Mouse (Mus musculus) thymus, postnatal 36 days (tissue): ENCODE measurements around the gene Sesn2.
"Not testable (repeated sequence)": the region's sequence is repeated elsewhere in the genome, so short reads cannot be mapped to it uniquely, and the experiment has no call there.

ENCODE experiments used
- DNase-seq, 2 experiments: peaks; one replicate each; pipeline ENCODE4 v3.0.0; 2022; ENCODE audit warnings: mixed read lengths in 2 of 2

The Sesn2 gene

GRCm38 (mm10) chr4:132510352-132510798 is at the start of gene Sesn2:
TSS of gene Sesn2 (minus strand) at chr4:132510501.
- peak; percentile 97 to 98 for DNase-seq

- not testable (repeated sequence) for DNase-seq
Measured at GRCm38 (mm10) chr4:132555550-132555949, 45.2 kb upstream of the Sesn2 start.

GRCm38 (mm10) chr4:132554653-132555052 is 44.4 kb upstream of the Sesn2 start:
- DNase-seq: no peak

GRCm38 (mm10) chr4:132554221-132554620 is 43.9 kb upstream of the Sesn2 start:
- no peak for DNase-seq

GRCm38 (mm10) chr4:132545851-132546250 is 35.5 kb upstream of the Sesn2 start:
- DNase-seq: peak; percentile 24 to 45

GRCm38 (mm10) chr4:132542724-132543123 is 32.4 kb upstream of the Sesn2 start:
- no peak for DNase-seq

- DNase-seq: no peak
Measured at GRCm38 (mm10) chr4:132541413-132541812, 31.1 kb upstream of the Sesn2 start.

- DNase-seq: no peak
Measured at GRCm38 (mm10) chr4:132539481-132539880, 29.2 kb upstream of the Sesn2 start.

- DNase-seq: peak; percentile 94
Measured at GRCm38 (mm10) chr4:132535406-132536121, 25.3 kb upstream of the Sesn2 start, which contains the start of gene Dnajc8. TSS of gene Dnajc8 (plus strand) at chr4:132535550.

GRCm38 (mm10) chr4:132532981-132533916 is 22.9 kb upstream of the Sesn2 start, which contains the start of gene Atpif1:
TSS of gene Atpif1 (minus strand) at chr4:132533659.
- DNase-seq: peak; percentile 85 to 88

GRCm38 (mm10) chr4:132532496-132532895 is 22.2 kb upstream of the Sesn2 start:
- DNase-seq: no peak

- DNase-seq: no peak
Measured at GRCm38 (mm10) chr4:132530033-132530804, 19.9 kb upstream of the Sesn2 start.

- DNase-seq: no peak
Measured at GRCm38 (mm10) chr4:132529344-132529743, 19.0 kb upstream of the Sesn2 start.

GRCm38 (mm10) chr4:132527917-132528522 is 17.7 kb upstream of the Sesn2 start:
- DNase-seq: no peak

- no peak for DNase-seq
Measured at GRCm38 (mm10) chr4:132526678-132527077, 16.4 kb upstream of the Sesn2 start.

- DNase-seq: no peak
Measured at GRCm38 (mm10) chr4:132524808-132525207, 14.5 kb upstream of the Sesn2 start.

- DNase-seq: no peak
Measured at GRCm38 (mm10) chr4:132524321-132524741, 14.0 kb upstream of the Sesn2 start.

GRCm38 (mm10) chr4:132519188-132519587 is 8.9 kb upstream of the Sesn2 start:
- no peak for DNase-seq

- no peak for DNase-seq
Measured at GRCm38 (mm10) chr4:132518066-132518465, 7.8 kb upstream of the Sesn2 start.

- DNase-seq: peak; percentile 82 to 91
Measured at GRCm38 (mm10) chr4:132515369-132516155, 5.3 kb upstream of the Sesn2 start.

- DNase-seq: peak; percentile 78 to 81
Measured at GRCm38 (mm10) chr4:132514555-132515135, 4.3 kb upstream of the Sesn2 start.
